Mouse (Mus musculus): ENCODE measurements at regions not wholly inside any gene's neighbourhood (a gene's known extent, or its start where the extent isn't known, plus 50 kb on each side); places are given as distances from the start of the nearest gene placed in this dataset.
A peak's percentile ranks its signal among the peaks of the same experiment; 100 is the strongest.

- peak; percentile 78 for DNase-seq
Measured at GRCm38 (mm10) chr8:126807171-126807768, 138.4 kb downstream of the Tomm20 start.

GRCm38 (mm10) chr8:126806591-126806990, 139.1 kb downstream of the Tomm20 start:
- no peak for DNase-seq

GRCm38 (mm10) chr8:126806181-126806560, 139.5 kb downstream of the Tomm20 start:
- DNase-seq = no peak

- peak; percentile 76 for DNase-seq
Measured at GRCm38 (mm10) chr8:126805365-126806180, 140.1 kb downstream of the Tomm20 start.

GRCm38 (mm10) chr8:126804115-126804514, 141.5 kb downstream of the Tomm20 start:
- DNase-seq = no peak

- no peak for DNase-seq
Measured at GRCm38 (mm10) chr8:126802641-126803040, 143.0 kb downstream of the Tomm20 start.

GRCm38 (mm10) chr8:126800976-126801375, 144.7 kb downstream of the Tomm20 start:
- peak; percentile 44 for DNase-seq

GRCm38 (mm10) chr8:126797571-126798334, 147.9 kb downstream of the Tomm20 start:
- DNase-seq = peak; percentile 78

GRCm38 (mm10) chr8:126793657-126794056, 152.0 kb downstream of the Tomm20 start:
- DNase-seq = no peak

GRCm38 (mm10) chr8:126791069-126791468, 154.6 kb downstream of the Tomm20 start:
- DNase-seq = no peak

- DNase-seq = no peak
Measured at GRCm38 (mm10) chr8:126790214-126790613, 155.4 kb downstream of the Tomm20 start.

GRCm38 (mm10) chr8:126789076-126789475, 156.6 kb downstream of the Tomm20 start:
- no peak for DNase-seq

- DNase-seq = peak; percentile 45
Measured at GRCm38 (mm10) chr8:126788669-126789068, 157.0 kb downstream of the Tomm20 start.

- DNase-seq = peak; percentile 87
Measured at GRCm38 (mm10) chr8:126787398-126787797, 158.2 kb downstream of the Tomm20 start.

- peak; percentile 31 for DNase-seq
Measured at GRCm38 (mm10) chr8:126785211-126785610, 160.4 kb downstream of the Tomm20 start.

GRCm38 (mm10) chr8:126784604-126785003, 161.0 kb downstream of the Tomm20 start:
- no peak for DNase-seq

GRCm38 (mm10) chr8:126783703-126784440, 161.8 kb downstream of the Tomm20 start:
- no peak for DNase-seq

GRCm38 (mm10) chr8:126778673-126779072, 167.0 kb downstream of the Tomm20 start:
- DNase-seq = no peak

GRCm38 (mm10) chr8:126778131-126778530, 167.5 kb downstream of the Tomm20 start:
- DNase-seq = no peak

- DNase-seq = no peak
Measured at GRCm38 (mm10) chr8:126776605-126777469, 168.8 kb downstream of the Tomm20 start.

GRCm38 (mm10) chr8:126775334-126775733, 170.3 kb downstream of the Tomm20 start:
- DNase-seq = no peak
